Mouse (Mus musculus) myocyte (in vitro differentiated cells): ENCODE results near the gene Anks3. TPM values are rescaled to one million over a fixed set of nuclear protein-coding genes. Genes with fewer than 3 reads are reported as not detected.

Experiments used
- H3K27me3 ChIP-seq: one replicate; pipeline ENCODE4 v1.6.1; 2011; ENCODE audit not compliant: control insufficient read depth, insufficient read depth, insufficient read length
- H3K36me3 ChIP-seq: one replicate; pipeline ENCODE4 v1.6.1; 2011; ENCODE audit not compliant: control insufficient read depth, insufficient read depth
- H3K4me2 ChIP-seq: one replicate; pipeline ENCODE4 v1.6.1; 2011; ENCODE audit warnings: low read depth, control low read depth
- H3K4me3 ChIP-seq: one replicate; pipeline ENCODE4 v1.5.1; 2011; ENCODE audit warnings: mild to moderate bottlenecking, control low read depth, moderate library complexity
- H3K79me2 ChIP-seq: one replicate; pipeline ENCODE4 v1.6.1; 2011; ENCODE audit not compliant: control insufficient read depth, insufficient read depth
- H3ac ChIP-seq: one replicate; pipeline ENCODE4 v1.6.1; 2011; ENCODE audit not compliant: control insufficient read depth, insufficient read length
- CEBPB ChIP-seq: IDR thresholded peaks from 2 replicates; pipeline ENCODE4 v1.6.1; 2011; ENCODE audit warnings: mild to moderate bottlenecking, moderate library complexity; ENCODE audit not compliant: poor library complexity, insufficient read depth, severe bottlenecking
- E2F4 ChIP-seq: IDR thresholded peaks from one replicate; pipeline ENCODE4 v1.6.1; 2011; ENCODE audit warnings: mild to moderate bottlenecking, control low read depth, moderate library complexity; ENCODE audit not compliant: insufficient read depth
- MAX ChIP-seq: IDR thresholded peaks from one replicate; pipeline ENCODE4 v1.6.1; 2011; ENCODE audit warnings: low read depth, mild to moderate bottlenecking, control low read depth
- MYOD1 ChIP-seq, 3 experiments: IDR thresholded peaks; one replicate each; pipeline ENCODE4 v1.6.1; 2011; ENCODE audit warnings: control low read depth in 2 of 3, low read depth in 2 of 3, mild to moderate bottlenecking in 2 of 3, moderate library complexity in 1 of 3; ENCODE audit not compliant: insufficient read length in 2 of 3, control insufficient read depth in 1 of 3
- MYOG ChIP-seq, 3 experiments: IDR thresholded peaks; one replicate each; pipeline ENCODE4 v1.6.1; 2011; ENCODE audit warnings: control low read depth in 2 of 3, low read depth in 2 of 3, mild to moderate bottlenecking in 2 of 3; ENCODE audit not compliant: insufficient read length in 2 of 3, control insufficient read depth in 1 of 3, insufficient read depth in 1 of 3
- POLR2A ChIP-seq: IDR thresholded peaks from one replicate; pipeline ENCODE4 v1.6.1; 2011; ENCODE audit warnings: low read depth, mild to moderate bottlenecking, control low read depth, moderate library complexity; ENCODE audit not compliant: insufficient read length
- POLR2AphosphoS2 ChIP-seq: IDR thresholded peaks from one replicate; pipeline ENCODE4 v1.6.1; 2011; ENCODE audit warnings: low read depth, control low read depth; ENCODE audit not compliant: insufficient read length
- REST ChIP-seq: IDR thresholded peaks from one replicate; pipeline ENCODE4 v1.6.1; 2011; ENCODE audit warnings: mild to moderate bottlenecking, control low read depth, moderate library complexity; ENCODE audit not compliant: insufficient read depth, insufficient read length
- SRF ChIP-seq: IDR thresholded peaks from one replicate; pipeline ENCODE4 v1.6.1; 2011; ENCODE audit warnings: low read depth; ENCODE audit not compliant: control insufficient read depth, insufficient read length
- TCF12 ChIP-seq: IDR thresholded peaks from one replicate; pipeline ENCODE4 v1.6.1; 2011; ENCODE audit warnings: mild to moderate bottlenecking, control low read depth; ENCODE audit not compliant: poor library complexity, insufficient read depth, severe bottlenecking
- TCF3 ChIP-seq: IDR thresholded peaks from one replicate; pipeline ENCODE4 v1.6.1; 2011; ENCODE audit warnings: low read depth, control low read depth; ENCODE audit not compliant: insufficient read length
- USF1 ChIP-seq: IDR thresholded peaks from one replicate; pipeline ENCODE4 v1.6.1; 2011; ENCODE audit warnings: low read depth, mild to moderate bottlenecking, control low read depth, moderate library complexity
- polyA plus RNA-seq: library from polyadenylated mRNA; unstranded; fragments of >200 nt; fragmentation: generic; extraction: Trizol; gene quantifications from one replicate; pipeline ENCODE4 v1.2.1, GENCODE M21; 2012; ENCODE audit warnings: missing spikeins

The Anks3 gene
- polyA plus RNA-seq, 1 experiment, result 25.2 TPM

DNA sequence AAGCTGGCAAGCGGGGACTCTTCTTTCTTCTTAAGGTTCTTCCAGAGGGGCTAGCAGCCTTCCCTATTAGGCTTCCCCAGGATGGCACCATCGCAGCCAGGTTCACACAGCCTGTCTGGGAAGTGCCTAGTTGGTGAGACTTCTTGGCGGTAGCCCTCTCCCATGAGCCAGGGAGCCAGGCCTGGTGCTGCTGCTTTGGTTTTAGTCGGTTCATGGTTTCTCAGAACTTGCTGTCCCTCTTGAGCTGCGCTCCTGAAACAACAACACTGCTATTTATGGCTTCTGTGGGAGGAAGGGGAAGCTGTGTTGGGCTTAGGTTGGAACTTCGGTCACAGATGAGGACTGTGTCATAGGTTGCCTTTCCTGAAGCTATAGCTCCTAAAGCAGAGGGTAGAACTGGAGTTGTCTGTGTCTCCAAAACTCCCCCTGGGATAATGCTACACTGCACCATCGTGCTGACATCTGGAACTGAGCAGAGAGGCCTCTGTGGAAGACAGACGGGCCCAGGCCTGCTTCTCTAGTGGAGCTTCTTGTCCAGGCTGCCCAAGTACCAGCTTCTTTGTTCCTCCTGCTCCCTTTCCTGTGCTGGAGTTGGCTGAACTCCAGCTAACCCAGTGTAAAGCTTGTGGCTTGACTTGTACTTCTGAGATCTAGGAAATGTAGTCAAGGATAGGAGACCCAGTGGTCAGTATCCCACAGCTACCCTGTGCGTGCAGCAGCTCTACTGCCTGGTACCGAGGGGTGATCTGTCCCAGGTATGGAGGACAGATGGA, 27.9 kb downstream of the Anks3 start:
- Histone ChIP-seq H3K79me2 (peaks cover 7% of the 10 kb centered on the region), H3ac (peak overlapping the region; percentile 26), H3K4me2 (no peak overlapping the region), H3K4me3 (no peak overlapping the region), H3K36me3 (peaks cover 16% of the 10 kb centered on the region), H3K27me3 (no peaks in the 10 kb centered on the region)
- TF ChIP-seq REST, result no peak
- no peak for TF ChIP-seq CEBPB
- TF ChIP-seq USF1, result no peak
- TF ChIP-seq POLR2A, result no peak
- TF ChIP-seq POLR2AphosphoS2, result no peak
- TF ChIP-seq SRF, result no peak
- TF ChIP-seq MYOD1 (IDR thresholded peaks at IDR 0.05; ENCODE audit: control insufficient read depth in 1 of 3, insufficient read length in 2 of 3, low read depth in 2 of 3), result no peak
- no peak for TF ChIP-seq TCF12
- TF ChIP-seq TCF3, result no peak
- TF ChIP-seq MAX, result no peak
- TF ChIP-seq MYOG (IDR thresholded peaks at IDR 0.05; ENCODE audit: control insufficient read depth in 1 of 3, insufficient read depth in 1 of 3, insufficient read length in 2 of 3, low read depth in 2 of 3), result no peak
- no peak for TF ChIP-seq E2F4

DNA sequence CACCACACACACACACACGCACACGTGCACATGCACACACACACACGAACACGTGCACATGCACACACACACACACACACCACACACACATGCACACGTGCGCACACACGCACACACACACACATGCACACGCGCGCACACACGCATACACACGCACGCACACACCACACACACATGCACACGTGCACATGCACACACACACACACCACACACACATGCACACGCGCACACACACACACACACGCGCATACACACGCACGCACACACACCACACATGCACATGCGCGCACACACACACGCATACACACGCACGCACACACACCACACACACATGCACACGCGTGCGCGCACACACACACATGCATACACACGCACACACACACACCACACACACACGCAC, 28.6 kb downstream of the Anks3 start:
- H3K4me2 ChIP-seq, result no peak overlapping the region
- no peaks in the 10 kb centered on the region for H3K27me3 ChIP-seq
- H3K36me3 ChIP-seq, result peaks cover 11% of the 10 kb centered on the region
- peak in 1 of 3 experiments; percentile 46 for TF ChIP-seq MYOG (IDR thresholded peaks at IDR 0.05; ENCODE audit: control insufficient read depth in 1 of 3, insufficient read depth in 1 of 3, insufficient read length in 2 of 3, low read depth in 2 of 3)
- no peak for TF ChIP-seq TCF3
- TF ChIP-seq MYOD1 (IDR thresholded peaks at IDR 0.05; ENCODE audit: control insufficient read depth in 1 of 3, insufficient read length in 2 of 3, low read depth in 2 of 3), result peak in 1 of 3 experiments; percentile 2
- no peak for TF ChIP-seq USF1
- no peak for TF ChIP-seq CEBPB
- peak; percentile 62 for TF ChIP-seq POLR2A
- H3K79me2 ChIP-seq, result peaks cover 7% of the 10 kb centered on the region
- peak overlapping the region; percentile 26 for H3ac ChIP-seq
- no peak overlapping the region for H3K4me3 ChIP-seq

DNA sequence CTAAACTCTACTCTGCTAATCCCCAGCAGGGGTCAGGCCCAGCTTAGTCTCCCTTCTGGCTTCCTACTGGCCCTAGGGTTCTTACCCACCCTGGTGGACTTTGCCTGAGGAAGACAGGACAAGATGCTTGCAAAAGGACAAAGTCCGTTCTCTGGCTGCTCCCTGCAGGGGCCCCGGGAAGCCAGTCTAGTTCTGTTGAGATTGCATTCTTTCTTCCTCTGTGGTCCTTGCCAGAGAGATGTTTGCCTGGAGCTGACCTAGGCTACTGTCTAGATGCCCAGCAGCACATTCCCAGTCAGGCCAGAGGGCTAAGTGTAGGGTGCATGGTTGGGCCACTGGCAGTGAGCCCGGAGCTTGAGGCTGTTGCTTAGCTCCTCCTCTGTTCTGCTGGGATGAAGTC, 31.6 kb downstream of the Anks3 start:
- Histone ChIP-seq H3K36me3 (peaks cover 11% of the 10 kb centered on the region), H3K79me2 (no peaks in the 10 kb centered on the region), H3K27me3 (no peaks in the 10 kb centered on the region), H3K4me3 (no peak overlapping the region), H3ac (no peak overlapping the region), H3K4me2 (no peak overlapping the region)
- TF ChIP-seq E2F4, result no peak
- TF ChIP-seq MYOG (IDR thresholded peaks at IDR 0.05; ENCODE audit: control insufficient read depth in 1 of 3, insufficient read depth in 1 of 3, insufficient read length in 2 of 3, low read depth in 2 of 3), result no peak
- TF ChIP-seq TCF3, result no peak
- TF ChIP-seq TCF12, result no peak
- TF ChIP-seq POLR2A, result no peak
- TF ChIP-seq USF1, result no peak
- TF ChIP-seq REST, result no peak
- no peak for TF ChIP-seq MYOD1 (IDR thresholded peaks at IDR 0.05; ENCODE audit: control insufficient read depth in 1 of 3, insufficient read length in 2 of 3, low read depth in 2 of 3)

DNA sequence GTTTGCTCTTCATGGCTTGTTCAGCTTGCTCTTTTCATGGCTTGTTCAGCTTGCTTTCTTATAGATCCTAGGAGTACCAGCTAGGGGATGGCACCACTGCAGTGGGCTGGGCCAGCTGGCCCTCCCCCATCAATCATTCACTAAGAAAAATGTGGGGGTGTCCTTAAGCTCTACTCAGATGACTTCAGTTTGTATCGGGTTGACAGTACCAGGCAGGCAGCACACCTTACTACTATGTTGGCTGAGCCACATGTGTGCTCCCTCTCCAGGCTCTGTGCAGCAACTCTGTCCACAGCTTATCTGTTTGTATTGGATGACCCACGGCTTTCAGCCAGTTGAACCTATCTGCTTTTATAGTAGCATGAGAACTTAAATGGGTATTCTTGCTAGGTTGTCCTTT, 35.5 kb downstream of the Anks3 start:
- Histone ChIP-seq H3K36me3 (peaks cover 5% of the 10 kb centered on the region), H3K27me3 (no peaks in the 10 kb centered on the region), H3K79me2 (no peaks in the 10 kb centered on the region), H3ac (no peak overlapping the region), H3K4me2 (no peak overlapping the region), H3K4me3 (no peak overlapping the region)
- no peak for TF ChIP-seq TCF3
- no peak for TF ChIP-seq MYOG (IDR thresholded peaks at IDR 0.05; ENCODE audit: control insufficient read depth in 1 of 3, insufficient read depth in 1 of 3, insufficient read length in 2 of 3, low read depth in 2 of 3)

DNA sequence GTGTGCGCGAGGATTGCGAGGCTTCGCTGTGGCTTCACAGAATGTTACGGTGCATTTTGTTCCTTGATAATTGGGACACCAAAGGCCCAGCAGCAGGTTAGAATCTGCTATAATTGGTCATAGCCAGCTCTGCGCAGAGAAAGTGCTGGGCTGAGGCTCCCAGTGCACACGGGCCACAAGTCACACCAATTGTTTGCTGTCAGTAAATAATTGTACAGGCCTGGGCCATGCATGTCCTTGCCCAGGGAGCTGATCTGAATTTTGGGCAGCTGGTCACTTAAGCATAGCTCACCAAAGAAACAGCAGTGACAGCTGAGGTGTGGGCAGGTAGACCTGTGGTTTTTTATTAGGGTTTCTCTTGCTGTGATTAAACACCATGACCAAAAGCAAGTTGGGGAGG, 36.0 kb downstream of the Anks3 start:
- Histone ChIP-seq H3K4me2 (no peak overlapping the region), H3K4me3 (no peak overlapping the region), H3ac (no peak overlapping the region), H3K36me3 (peaks cover 5% of the 10 kb centered on the region), H3K79me2 (no peaks in the 10 kb centered on the region), H3K27me3 (no peaks in the 10 kb centered on the region)
- TF ChIP-seq USF1 (no peak), REST (no peak), MYOD1 (IDR thresholded peaks at IDR 0.05; ENCODE audit: control insufficient read depth in 1 of 3, insufficient read length in 2 of 3, low read depth in 2 of 3) (no peak), TCF3 (no peak)
